Mouse (Mus musculus) brain, embryonic 18.5 days (tissue): ENCODE data around the gene Grasp.
A peak's percentile ranks its signal among the peaks of the same experiment; 100 is the strongest.

ENCODE experiments used
- DNase-seq: peaks from one replicate; pipeline ENCODE4 v3.0.0-alpha.2; 2012; ENCODE audit warnings: low read depth, low spot score

The Grasp gene

GRCm38 (mm10) chr15:101248029-101248710, 24.2 kb downstream of the Grasp start:
- no peak for DNase-seq

- no peak for DNase-seq
Measured at GRCm38 (mm10) chr15:101250220-101250800, 26.3 kb downstream of the Grasp start.

GRCm38 (mm10) chr15:101251930-101252329, 27.9 kb downstream of the Grasp start:
- DNase-seq = no peak

GRCm38 (mm10) chr15:101252614-101253013, 28.6 kb downstream of the Grasp start:
- DNase-seq = no peak

- DNase-seq = no peak
Measured at GRCm38 (mm10) chr15:101253563-101253885, 29.5 kb downstream of the Grasp start.

- no peak for DNase-seq
Measured at GRCm38 (mm10) chr15:101253886-101254795, 30.2 kb downstream of the Grasp start, which contains the start of gene Nr4a1. Nr4a1 (plus strand) TSS chr15:101254269.

- no peak for DNase-seq
Measured at GRCm38 (mm10) chr15:101255842-101256462, 32.0 kb downstream of the Grasp start.

GRCm38 (mm10) chr15:101256463-101257206, 32.6 kb downstream of the Grasp start:
- DNase-seq = no peak

- no peak for DNase-seq
Measured at GRCm38 (mm10) chr15:101258420-101258819, 34.4 kb downstream of the Grasp start.

GRCm38 (mm10) chr15:101259922-101260321, 35.9 kb downstream of the Grasp start:
- DNase-seq = no peak

GRCm38 (mm10) chr15:101260387-101260786, 36.4 kb downstream of the Grasp start:
- DNase-seq = no peak

GRCm38 (mm10) chr15:101260874-101261622, 37.1 kb downstream of the Grasp start:
- no peak for DNase-seq

- no peak for DNase-seq
Measured at GRCm38 (mm10) chr15:101262502-101262901, 38.5 kb downstream of the Grasp start.

- peak; percentile 37 for DNase-seq
Measured at GRCm38 (mm10) chr15:101266132-101266963, 42.4 kb downstream of the Grasp start.

GRCm38 (mm10) chr15:101267053-101268032, 43.4 kb downstream of the Grasp start:
- DNase-seq = no peak

GRCm38 (mm10) chr15:101270101-101270820, 46.3 kb downstream of the Grasp start:
- DNase-seq = no peak

- DNase-seq = no peak
Measured at GRCm38 (mm10) chr15:101271107-101271506, 47.1 kb downstream of the Grasp start.

GRCm38 (mm10) chr15:101271513-101271912, 47.5 kb downstream of the Grasp start:
- no peak for DNase-seq
